35 mouse cellular contexts compared by ENCODE assay signal in the genomic region with DNA sequence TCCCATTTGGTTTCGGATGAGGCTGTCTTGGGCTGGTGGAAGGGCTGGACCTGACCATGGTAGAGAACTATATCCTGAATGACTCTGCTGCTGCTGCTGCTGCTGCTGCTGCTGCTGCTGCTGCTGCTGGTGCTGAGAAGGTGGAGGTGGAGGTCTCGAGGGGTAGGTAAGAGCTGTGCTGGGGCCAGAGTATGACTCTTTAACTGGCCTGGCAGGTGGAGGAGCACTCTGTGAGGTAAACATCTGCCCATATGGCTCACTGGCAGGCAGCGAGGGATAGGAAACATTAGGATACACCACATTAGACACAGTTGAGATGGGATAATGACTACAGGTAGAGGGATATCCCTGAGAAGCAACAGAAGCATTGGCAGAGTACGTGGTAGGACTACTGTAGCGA.
"Had no signal": no experiment of that assay in that cellular context is flagged by ENCODE, and none has a peak within 500 bp of the region (broad histone marks: within the 10 kb centered on the region; RNA-seq: fewer than 3 reads in every experiment).

No protein-coding gene starts in this region.

- H3K4me1 ChIP-seq: heart, embryonic 10.5 days; hindbrain, embryonic 10.5 days; hindbrain, embryonic 12.5 days; hindbrain, embryonic 13.5 days; hindbrain, embryonic 15.5 days; intestine, embryonic 15.5 days; kidney, embryonic 15.5 days had no signal

- H3K4me3 ChIP-seq: heart, embryonic 10.5 days; heart, embryonic 12.5 days; heart, embryonic 13.5 days; heart, embryonic 15.5 days; hindbrain, embryonic 10.5 days; hindbrain, embryonic 12.5 days; hindbrain, embryonic 13.5 days; hindbrain, embryonic 15.5 days; intestine, embryonic 15.5 days; kidney, embryonic 15.5 days; layer of hippocampus, adult 2 months had no signal

- H3K9ac ChIP-seq: heart, embryonic 12.5 days; heart, embryonic 13.5 days; heart, embryonic 15.5 days; hindbrain, embryonic 12.5 days; hindbrain, embryonic 13.5 days; hindbrain, embryonic 14.5 days; hindbrain, embryonic 15.5 days; intestine, embryonic 15.5 days; kidney, embryonic 15.5 days had no signal

- H3K9me3 ChIP-seq: hindbrain, embryonic 15.5 days; intestine, embryonic 15.5 days had no signal

- DNase-seq: heart, postnatal 10 days; heart, postnatal 14 days; heart, postnatal 36 days; heart, postnatal 4 days; kidney, adult 11 months; kidney, adult 18-20 months; kidney, adult 2 months; kidney, adult 8-10 months; kidney, adult 9 months; kidney, postnatal 10 days; kidney, postnatal 14 days; kidney, postnatal 25 days; kidney, postnatal 36 days; kidney, postnatal 4 days; layer of hippocampus, adult 9-11 months; layer of hippocampus, postnatal 36 days had no signal

- H3K4me2 ChIP-seq: heart, embryonic 11.5 days; heart, embryonic 12.5 days; heart, embryonic 13.5 days; heart, embryonic 15.5 days; hindbrain, embryonic 12.5 days; hindbrain, embryonic 13.5 days; hindbrain, embryonic 14.5 days; hindbrain, embryonic 15.5 days; intestine, embryonic 15.5 days; kidney, embryonic 15.5 days had no signal

- H3K27ac ChIP-seq: heart, embryonic 10.5 days; heart, embryonic 13.5 days; heart, embryonic 15.5 days; hindbrain, embryonic 10.5 days; hindbrain, embryonic 12.5 days; hindbrain, embryonic 13.5 days; hindbrain, embryonic 14.5 days; hindbrain, embryonic 15.5 days; hindbrain, postnatal 0 days; intestine, embryonic 15.5 days; kidney, embryonic 15.5 days; kidney, postnatal 0 days; layer of hippocampus, adult 2 months had no signal

- H3K27me3 ChIP-seq: heart, embryonic 12.5 days; heart, embryonic 13.5 days; heart, embryonic 15.5 days; hindbrain, embryonic 12.5 days; hindbrain, embryonic 13.5 days; hindbrain, embryonic 15.5 days; intestine, embryonic 15.5 days; kidney, embryonic 15.5 days had no signal

- ATAC-seq: hindbrain, embryonic 16.5 days; hindbrain, postnatal 0 days; inflammation-experienced regulatory T-cells, adult 6 months; intestine, embryonic 15.5 days; intestine, embryonic 16.5 days; intestine, postnatal 0 days had no signal
